Mouse (Mus musculus) testis, adult 2 months (tissue): ENCODE data around the gene Syvn1.

ENCODE experiments used
- CTCF ChIP-seq: fragments of 200-500 bp; IDR thresholded peaks from 2 replicates; pipeline ENCODE4 v1.5.1; 2012; ENCODE audit warnings: low read depth, mild to moderate bottlenecking, inconsistent platforms, low read length, moderate library complexity; ENCODE audit not compliant: control insufficient read depth, insufficient read depth, insufficient replicate concordance
- POLR2A ChIP-seq: fragments of 200-500 bp; IDR thresholded peaks from 2 replicates; pipeline ENCODE4 v1.6.1; 2012; ENCODE audit warnings: low read depth, mild to moderate bottlenecking, inconsistent platforms, low read length, moderate library complexity; ENCODE audit not compliant: control insufficient read depth

GRCm38 (mm10) chr19:6042293-6042692 lies 4.1 kb upstream of the Syvn1 start:
- TF ChIP-seq POLR2A (no peak), CTCF (no peak)
